Mouse (Mus musculus): ENCODE results near the gene Pitpna. TPM values are rescaled to one million over a fixed set of nuclear protein-coding genes. Genes with fewer than 3 reads are reported as not detected.

The Pitpna gene
- polyA plus RNA-seq, 1 experiment from 2014 or later, result 99.5 TPM

DNA sequence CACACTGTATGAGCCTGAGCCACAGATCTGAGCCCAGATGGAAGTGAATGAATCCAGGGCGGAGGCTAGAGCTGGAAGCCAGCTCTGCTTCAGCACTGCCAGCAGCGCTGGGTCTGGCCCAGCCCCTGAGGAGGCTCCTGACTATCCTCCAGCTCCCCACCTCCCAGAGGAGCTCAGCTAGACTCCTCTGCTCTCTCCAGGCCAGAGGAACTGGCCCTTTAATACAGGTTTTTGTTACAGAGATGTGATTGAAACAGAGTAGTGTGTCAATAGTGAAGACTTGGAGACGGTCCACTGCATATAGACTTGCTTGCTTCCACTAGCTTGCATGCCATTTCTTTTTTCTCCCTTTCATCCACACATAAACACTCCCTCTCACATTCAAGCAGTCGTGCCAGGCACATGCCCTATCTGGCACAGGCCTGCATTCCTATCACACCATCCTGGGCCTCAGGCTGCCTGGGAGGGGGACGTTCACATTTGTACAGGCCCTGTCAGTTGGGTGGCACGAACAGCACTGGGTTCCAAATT, 59.8 kb downstream of the Pitpna start:
- H3K4me1 ChIP-seq (replicated peaks; ENCODE audit: control insufficient read depth, insufficient read depth, low read length), result no peaks in the 10 kb centered on the region
- ATAC-seq (ENCODE audit: low FRiP score), result no peak
- no peak overlapping the region for H3K4me2 ChIP-seq (replicated peaks; ENCODE audit: low read depth, low read length)
- no peak overlapping the region for H3K9ac ChIP-seq (ENCODE audit: low read depth, low read length)
- H3K4me3 ChIP-seq (ENCODE audit: low read depth, low read length), result no peak overlapping the region
- H3K36me3 ChIP-seq (ENCODE audit: control insufficient read depth, insufficient read depth, low read length), result no peaks in the 10 kb centered on the region
- no peak overlapping the region for H3K27ac ChIP-seq (ENCODE audit: low read depth, low read length)
- H3K9me3 ChIP-seq (ENCODE audit: control insufficient read depth, low read length), result no peaks in the 10 kb centered on the region
- 78% methylated on average over 6 of the region's 6 CpGs for WGBS
- no peak for DNase-seq (ENCODE audit: low spot score)
- peaks cover 8% of the 10 kb centered on the region; the same call in 1 of the 2 replicates for H3K27me3 ChIP-seq (ENCODE audit: control insufficient read depth, insufficient read depth, low read length)

DNA sequence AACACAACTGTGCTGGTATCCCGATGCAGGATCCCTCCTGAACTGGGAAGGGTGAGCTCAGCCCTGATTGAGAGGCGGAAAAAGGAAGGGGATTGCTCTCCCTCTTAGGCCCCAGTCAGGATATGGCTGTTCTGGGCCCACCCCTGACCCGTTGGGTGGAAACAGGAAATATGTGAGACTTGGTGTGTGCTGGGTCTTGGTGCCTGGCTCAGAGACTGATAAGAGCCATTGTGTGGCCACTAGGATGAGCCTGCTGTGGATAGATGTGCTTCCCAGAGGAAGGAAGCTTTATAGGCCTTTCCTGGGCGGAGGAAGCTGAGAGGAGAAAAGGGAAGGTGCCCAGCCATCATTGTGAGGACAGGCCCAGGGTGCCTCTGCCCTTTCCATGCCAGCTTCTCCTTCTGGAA, 61.3 kb downstream of the Pitpna start:
- DNase-seq (ENCODE audit: low spot score), result no peak
- Histone ChIP-seq H3K9me3 (ENCODE audit: control insufficient read depth, low read length) (no peaks in the 10 kb centered on the region), H3K27ac (ENCODE audit: low read depth, low read length) (0 out of 2 replicates have a peak overlapping the region, but pooled peaks have one; percentile 9), H3K9ac (ENCODE audit: low read depth, low read length) (no peak overlapping the region), H3K36me3 (ENCODE audit: control insufficient read depth, insufficient read depth, low read length) (no peaks in the 10 kb centered on the region), H3K4me1 (replicated peaks; ENCODE audit: control insufficient read depth, insufficient read depth, low read length) (peaks cover 5% of the 10 kb centered on the region; the same call in 1 of the 2 replicates), H3K4me2 (replicated peaks; ENCODE audit: low read depth, low read length) (no peak overlapping the region), H3K4me3 (ENCODE audit: low read depth, low read length) (no peak overlapping the region), H3K27me3 (ENCODE audit: control insufficient read depth, insufficient read depth, low read length) (peaks cover 16% of the 10 kb centered on the region)
- WGBS, result 87% methylated on average over 4 of the region's 4 CpGs
- no peak for ATAC-seq (ENCODE audit: low FRiP score)

DNA sequence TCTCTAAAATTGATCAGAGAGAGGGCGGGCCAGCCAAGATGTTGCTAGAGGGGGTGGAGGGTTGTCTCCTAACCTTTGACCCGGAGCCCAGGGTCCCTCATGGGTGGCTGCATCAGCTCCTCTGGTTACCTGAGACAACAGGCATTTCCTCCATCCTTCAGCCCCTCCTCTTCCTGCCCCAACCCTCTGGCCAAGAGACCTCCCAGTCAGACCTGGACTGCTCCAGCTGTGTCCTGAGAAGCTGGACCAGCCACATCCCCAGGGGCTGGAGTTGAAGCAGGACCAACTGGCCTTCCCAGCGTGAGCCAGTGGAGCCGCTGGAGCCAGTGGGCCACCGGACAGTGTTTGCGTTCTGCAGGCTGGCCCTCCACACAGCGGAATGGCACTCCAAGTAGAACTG, 62.4 kb downstream of the Pitpna start, which contains the start of gene Myo1c:
Gene Myo1c (plus strand): TSS at position 194 of the 400 bp plus-strand sequence.
- Histone ChIP-seq H3K9ac (ENCODE audit: low read depth, low read length) (peak within 1 kb of the TSS; percentile 83), H3K27me3 (ENCODE audit: control insufficient read depth, insufficient read depth, low read length) (peaks cover 24% of the 10 kb centered on the region), H3K4me2 (replicated peaks; ENCODE audit: low read depth, low read length) (peak within 1 kb of the TSS; percentile 91), H3K36me3 (ENCODE audit: control insufficient read depth, insufficient read depth, low read length) (no peaks in the 10 kb centered on the region), H3K4me1 (replicated peaks; ENCODE audit: control insufficient read depth, insufficient read depth, low read length) (peaks cover 10% of the 10 kb centered on the region; the same call in 1 of the 2 replicates), H3K27ac (ENCODE audit: low read depth, low read length) (peak within 1 kb of the TSS; percentile 42; the same call in 1 of the 2 replicates), H3K9me3 (ENCODE audit: control insufficient read depth, low read length) (no peaks in the 10 kb centered on the region), H3K4me3 (ENCODE audit: low read depth, low read length) (peak within 1 kb of the TSS; percentile 58)
- WGBS, result 63% methylated on average over 7 of the region's 7 CpGs
- ATAC-seq (ENCODE audit: low FRiP score) (no peak), DNase-seq (ENCODE audit: low spot score) (no peak)

- DNase-seq (ENCODE audit: low spot score) (no peak), ATAC-seq (ENCODE audit: low FRiP score) (no peak)
- Histone ChIP-seq H3K4me2 (replicated peaks; ENCODE audit: low read depth, low read length) (peak overlapping the region; percentile 91), H3K9ac (ENCODE audit: low read depth, low read length) (peak overlapping the region; percentile 83), H3K4me1 (replicated peaks; ENCODE audit: control insufficient read depth, insufficient read depth, low read length) (peaks cover 10% of the 10 kb centered on the region; the same call in 1 of the 2 replicates), H3K27ac (ENCODE audit: low read depth, low read length) (no peak overlapping the region), H3K36me3 (ENCODE audit: control insufficient read depth, insufficient read depth, low read length) (no peaks in the 10 kb centered on the region), H3K27me3 (ENCODE audit: control insufficient read depth, insufficient read depth, low read length) (peaks cover 24% of the 10 kb centered on the region), H3K4me3 (ENCODE audit: low read depth, low read length) (peak overlapping the region; percentile 58), H3K9me3 (ENCODE audit: control insufficient read depth, low read length) (no peaks in the 10 kb centered on the region)
- WGBS, result 46% methylated on average over 13 of the region's 13 CpGs
Observed at GRCm38 (mm10) chr11:75650958-75651425, 63.1 kb downstream of the Pitpna start.

- Histone ChIP-seq H3K4me2 (replicated peaks; ENCODE audit: low read depth, low read length) (peak overlapping the region; percentile 91), H3K9me3 (ENCODE audit: control insufficient read depth, low read length) (no peaks in the 10 kb centered on the region), H3K4me3 (ENCODE audit: low read depth, low read length) (peak overlapping the region; percentile 58), H3K4me1 (replicated peaks; ENCODE audit: control insufficient read depth, insufficient read depth, low read length) (peaks cover 13% of the 10 kb centered on the region; the same call in 1 of the 2 replicates), H3K36me3 (ENCODE audit: control insufficient read depth, insufficient read depth, low read length) (no peaks in the 10 kb centered on the region), H3K9ac (ENCODE audit: low read depth, low read length) (peak overlapping the region; percentile 83), H3K27ac (ENCODE audit: low read depth, low read length) (peak overlapping the region; percentile 42; the same call in 1 of the 2 replicates), H3K27me3 (ENCODE audit: control insufficient read depth, insufficient read depth, low read length) (peaks cover 27% of the 10 kb centered on the region)
- under 1% methylated on average over 54 of the region's 54 CpGs for WGBS
- peak; percentile 60 for ATAC-seq (ENCODE audit: low FRiP score)
- DNase-seq (ENCODE audit: low spot score), result peak; percentile 76
Observed at GRCm38 (mm10) chr11:75651426-75652221, 63.7 kb downstream of the Pitpna start.

DNA sequence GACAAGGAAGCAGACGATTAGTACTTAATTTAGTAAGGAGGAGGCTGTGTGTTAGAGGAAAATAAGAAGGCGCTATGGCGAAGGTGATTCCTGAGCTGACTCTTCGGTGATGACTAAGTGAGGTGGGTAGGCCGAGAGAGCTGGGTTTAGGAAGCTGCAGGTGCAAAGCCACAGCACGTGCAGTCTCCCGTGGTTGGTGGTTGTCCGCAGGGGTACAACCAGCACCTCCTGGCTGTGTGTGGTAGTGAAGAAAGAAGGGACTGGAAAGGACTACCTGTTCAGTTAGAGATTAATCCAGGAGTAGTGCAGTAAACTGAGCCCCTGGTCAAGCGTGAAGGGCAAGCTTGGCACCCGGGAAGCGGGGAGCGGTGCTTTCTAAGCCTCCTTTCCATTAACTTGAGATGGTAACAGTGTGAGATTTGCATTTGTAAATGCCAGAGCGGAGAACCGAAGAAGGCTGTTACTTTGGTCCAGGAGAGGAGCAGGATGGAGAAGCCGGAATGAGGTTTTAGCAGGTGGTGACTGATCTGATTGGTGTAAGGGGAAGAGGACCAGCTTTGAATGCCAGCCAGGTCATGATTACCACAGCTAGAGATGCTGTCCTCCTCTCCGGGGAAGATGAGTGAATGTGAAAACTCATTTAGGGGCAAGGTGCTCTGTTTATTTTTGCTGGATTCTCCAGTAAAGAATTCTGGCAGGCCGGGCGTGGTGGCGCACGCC, 64.5 kb downstream of the Pitpna start:
- H3K4me3 ChIP-seq (ENCODE audit: low read depth, low read length), result peak overlapping the region; percentile 58
- WGBS, result 21% methylated on average over 20 of the region's 20 CpGs
- no peaks in the 10 kb centered on the region for H3K9me3 ChIP-seq (ENCODE audit: control insufficient read depth, low read length)
- H3K9ac ChIP-seq (ENCODE audit: low read depth, low read length), result peak overlapping the region; percentile 83; the same call in 1 of the 2 replicates
- peak overlapping the region; percentile 91 for H3K4me2 ChIP-seq (replicated peaks; ENCODE audit: low read depth, low read length)
- H3K36me3 ChIP-seq (ENCODE audit: control insufficient read depth, insufficient read depth, low read length), result no peaks in the 10 kb centered on the region
- DNase-seq (ENCODE audit: low spot score), result no peak
- ATAC-seq (ENCODE audit: low FRiP score), result no peak
- peaks cover 14% of the 10 kb centered on the region; the same call in 1 of the 2 replicates for H3K4me1 ChIP-seq (replicated peaks; ENCODE audit: control insufficient read depth, insufficient read depth, low read length)
- H3K27ac ChIP-seq (ENCODE audit: low read depth, low read length), result no peak overlapping the region
- peaks cover 28% of the 10 kb centered on the region for H3K27me3 ChIP-seq (ENCODE audit: control insufficient read depth, insufficient read depth, low read length)

DNA sequence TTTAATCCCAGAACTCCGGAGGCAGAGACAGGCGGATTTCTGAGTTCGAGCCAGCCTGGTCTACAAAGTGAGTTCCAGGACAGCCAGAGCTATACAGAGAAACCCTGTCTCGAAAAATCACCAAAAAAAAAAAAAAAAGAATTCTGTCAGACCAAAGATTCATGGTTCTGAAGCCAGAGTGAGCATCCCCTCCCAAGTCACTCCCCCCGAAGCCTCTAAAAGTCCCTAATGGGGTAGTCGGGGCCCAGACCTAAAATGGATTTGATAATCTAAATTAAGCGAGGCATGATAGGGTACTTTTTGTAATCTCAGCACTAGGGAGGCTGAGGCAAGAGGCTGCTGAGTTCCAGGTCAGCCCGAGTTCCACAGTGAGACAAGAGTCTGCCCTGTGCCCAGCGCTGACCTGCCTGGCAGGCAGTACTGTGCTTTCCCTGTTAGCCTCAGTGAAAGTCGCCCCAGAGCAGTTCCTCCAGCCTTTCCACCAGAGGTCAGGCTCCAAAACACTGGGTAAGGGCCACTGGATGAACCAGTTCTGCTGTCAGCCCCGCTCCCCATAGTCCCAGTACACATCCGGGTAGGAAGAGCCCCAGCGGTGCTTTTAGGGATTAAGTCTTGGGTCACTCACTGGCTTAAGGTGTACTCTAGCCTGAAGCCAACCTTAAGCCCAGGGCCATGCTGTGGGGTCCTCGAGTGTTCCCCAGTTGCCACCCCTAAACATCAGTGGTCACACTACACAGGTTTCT, 65.2 kb downstream of the Pitpna start:
- Histone ChIP-seq H3K4me2 (replicated peaks; ENCODE audit: low read depth, low read length) (peak overlapping the region; percentile 81; the same call in 1 of the 2 replicates), H3K4me3 (ENCODE audit: low read depth, low read length) (no peak overlapping the region), H3K36me3 (ENCODE audit: control insufficient read depth, insufficient read depth, low read length) (no peaks in the 10 kb centered on the region), H3K9ac (ENCODE audit: low read depth, low read length) (no peak overlapping the region), H3K4me1 (replicated peaks; ENCODE audit: control insufficient read depth, insufficient read depth, low read length) (peaks cover 14% of the 10 kb centered on the region; the same call in 1 of the 2 replicates), H3K9me3 (ENCODE audit: control insufficient read depth, low read length) (no peaks in the 10 kb centered on the region), H3K27ac (ENCODE audit: low read depth, low read length) (no peak overlapping the region), H3K27me3 (ENCODE audit: control insufficient read depth, insufficient read depth, low read length) (peaks cover 28% of the 10 kb centered on the region)
- DNase-seq (ENCODE audit: low spot score) (no peak), ATAC-seq (ENCODE audit: low FRiP score) (no peak)
- WGBS, result 30% methylated on average over 14 of the region's 14 CpGs

All from hindbrain, embryonic 11.5 days (tissue).